Mouse (Mus musculus): ENCODE measurements around the gene Cyp8b1. TPM values are rescaled to one million over a fixed set of nuclear protein-coding genes. Genes with fewer than 3 reads are reported as not detected.

Gene Cyp8b1
- polyA plus RNA-seq, 1 experiment from 2014 or later, result not detected

DNA sequence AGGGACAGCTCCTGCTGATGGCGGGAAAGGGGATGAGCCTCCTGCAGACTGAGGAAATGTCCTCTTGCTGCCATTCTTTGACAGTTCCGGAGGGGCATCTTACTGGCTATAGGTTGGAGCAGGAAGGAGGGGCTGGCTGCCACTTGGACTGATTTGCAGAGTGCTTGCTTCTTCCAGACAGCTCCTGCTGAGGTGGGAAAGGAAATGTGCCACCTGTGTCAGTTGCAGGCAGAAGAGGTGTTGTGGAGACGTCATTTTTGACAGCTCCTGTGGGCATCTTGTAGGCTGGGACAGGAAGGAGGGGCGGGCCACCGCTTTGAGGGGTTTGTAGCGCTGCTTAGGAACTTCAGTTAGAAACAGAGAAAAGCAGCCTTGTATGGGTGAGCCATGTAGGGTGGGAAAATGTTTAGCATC is 21.4 kb upstream of the Cyp8b1 start:
- Histone ChIP-seq H3K4me3 (peak overlapping the region; percentile 41; the same call in 1 of the 2 replicates), H3K4me1 (replicated peaks) (no peaks in the 10 kb centered on the region), H3K4me2 (peak overlapping the region; percentile 65), H3K9ac (no peak overlapping the region), H3K27me3 (replicated peaks) (peaks cover 13% of the 10 kb centered on the region), H3K9me3 (replicated peaks) (no peaks in the 10 kb centered on the region), H3K27ac (ENCODE audit: poor library complexity, severe bottlenecking) (no peak overlapping the region), H3K36me3 (no peaks in the 10 kb centered on the region)
- no peak for ATAC-seq (ENCODE audit: insufficient number of reproducible peaks, low FRiP score)
- 50% methylated on average over 6 of the region's 6 CpGs for WGBS

DNA sequence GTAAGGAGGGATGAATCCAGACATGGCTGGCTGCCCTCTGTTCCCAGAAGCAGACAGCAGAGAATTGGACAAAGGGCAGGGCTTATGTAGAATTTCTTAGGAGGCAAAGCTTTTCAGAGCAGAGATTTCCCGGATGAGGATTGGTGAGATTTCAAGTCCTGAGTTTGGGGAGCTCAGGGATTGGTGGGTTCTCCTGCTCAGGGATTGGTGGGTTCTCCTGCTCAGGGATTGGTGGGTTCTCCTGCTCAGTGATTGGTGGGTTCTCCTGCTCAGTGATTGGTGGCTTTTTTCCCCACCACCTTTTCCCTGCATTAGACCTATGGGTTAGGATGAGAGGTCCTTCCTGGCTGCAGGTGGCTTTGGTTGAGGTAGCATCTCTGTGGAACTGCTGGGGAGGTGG is 20.8 kb upstream of the Cyp8b1 start:
- Histone ChIP-seq H3K27me3 (replicated peaks) (peaks cover 15% of the 10 kb centered on the region), H3K4me1 (replicated peaks) (no peaks in the 10 kb centered on the region), H3K9me3 (replicated peaks) (no peaks in the 10 kb centered on the region), H3K36me3 (no peaks in the 10 kb centered on the region), H3K4me2 (no peak overlapping the region), H3K9ac (no peak overlapping the region), H3K27ac (ENCODE audit: poor library complexity, severe bottlenecking) (no peak overlapping the region), H3K4me3 (no peak overlapping the region)
- WGBS, result 65% methylated on average over 1 of the region's 1 CpGs
- ATAC-seq (ENCODE audit: insufficient number of reproducible peaks, low FRiP score), result no peak

DNA sequence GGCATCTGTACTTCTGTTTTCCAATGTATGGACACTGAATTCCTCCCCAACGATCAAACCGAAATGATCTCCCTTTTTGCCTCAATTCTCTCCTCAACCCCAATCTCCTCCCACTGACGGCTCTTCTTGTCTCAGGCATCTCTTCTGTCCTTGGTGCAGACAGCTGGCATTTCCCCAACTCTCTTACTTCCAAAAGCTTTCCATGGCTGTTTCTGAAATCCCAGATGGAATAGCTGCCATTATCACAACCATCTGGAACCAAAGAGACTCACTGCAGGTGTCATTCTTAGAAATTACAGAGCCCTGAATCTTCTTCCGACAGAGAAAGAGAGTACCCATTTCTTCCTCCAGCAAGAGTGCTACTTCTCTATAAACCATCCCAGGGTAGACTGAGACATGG is 18.8 kb upstream of the Cyp8b1 start:
- no peak overlapping the region for H3K27ac ChIP-seq (ENCODE audit: poor library complexity, severe bottlenecking)
- H3K27me3 ChIP-seq (replicated peaks), result peaks cover 15% of the 10 kb centered on the region
- no peaks in the 10 kb centered on the region for H3K4me1 ChIP-seq (replicated peaks)
- 75% methylated on average over 4 of the region's 4 CpGs for WGBS
- ATAC-seq (ENCODE audit: insufficient number of reproducible peaks, low FRiP score), result no peak
- no peaks in the 10 kb centered on the region for H3K9me3 ChIP-seq (replicated peaks)
- H3K9ac ChIP-seq, result no peak overlapping the region
- no peaks in the 10 kb centered on the region for H3K36me3 ChIP-seq
- no peak overlapping the region for H3K4me2 ChIP-seq
- H3K4me3 ChIP-seq, result no peak overlapping the region

DNA sequence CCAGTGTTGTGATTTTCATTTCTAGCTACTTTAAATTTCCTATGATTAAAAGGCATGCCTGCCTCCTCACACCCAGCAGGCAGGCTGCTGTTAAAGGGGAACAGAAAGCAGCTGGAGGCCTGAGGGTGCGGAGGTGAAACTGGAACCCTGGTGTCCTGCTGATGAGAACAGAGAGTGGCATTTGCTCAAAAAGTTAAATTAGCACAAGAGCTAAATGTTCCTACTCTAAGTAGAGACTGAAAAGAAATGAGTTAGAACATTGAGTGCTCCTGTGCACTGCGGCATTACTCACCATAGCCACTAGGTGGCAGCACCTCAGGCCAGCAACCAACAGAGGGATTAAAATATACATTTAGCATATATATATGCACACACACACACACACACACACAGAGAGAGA is 12.4 kb upstream of the Cyp8b1 start:
- ATAC-seq (ENCODE audit: insufficient number of reproducible peaks, low FRiP score), result no peak
- H3K4me2 ChIP-seq, result no peak overlapping the region
- no peak overlapping the region for H3K4me3 ChIP-seq
- H3K36me3 ChIP-seq, result no peaks in the 10 kb centered on the region
- H3K27me3 ChIP-seq (replicated peaks), result peaks cover 11% of the 10 kb centered on the region
- H3K4me1 ChIP-seq (replicated peaks), result peaks cover 3% of the 10 kb centered on the region
- H3K9ac ChIP-seq, result no peak overlapping the region
- no peak overlapping the region for H3K27ac ChIP-seq (ENCODE audit: poor library complexity, severe bottlenecking)
- no peaks in the 10 kb centered on the region for H3K9me3 ChIP-seq (replicated peaks)
- 17% methylated on average over 2 of the region's 2 CpGs for WGBS

DNA sequence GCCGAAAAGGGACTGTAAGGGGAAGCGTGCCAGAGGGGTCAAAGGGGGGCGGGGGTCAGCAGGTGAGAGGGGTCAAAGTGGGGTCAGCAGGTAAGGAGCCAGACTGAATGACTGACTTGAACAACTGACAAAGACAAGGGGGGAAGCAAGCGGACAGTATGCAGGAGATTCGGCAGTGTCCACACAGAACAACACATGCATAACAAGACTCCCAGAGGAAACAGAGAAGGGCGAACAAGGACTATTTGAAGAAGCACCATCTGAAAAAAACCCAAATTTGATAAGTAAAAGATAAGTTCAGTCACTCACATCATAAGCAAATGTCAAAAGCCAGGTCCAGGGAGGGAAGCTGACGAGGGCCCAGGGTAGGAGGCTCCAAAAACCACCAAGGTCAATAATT is 11.6 kb upstream of the Cyp8b1 start:
- 71% methylated on average over 7 of the region's 7 CpGs for WGBS
- Histone ChIP-seq H3K36me3 (no peaks in the 10 kb centered on the region), H3K9me3 (replicated peaks) (no peaks in the 10 kb centered on the region), H3K4me1 (replicated peaks) (peaks cover 3% of the 10 kb centered on the region), H3K4me2 (no peak overlapping the region), H3K27me3 (replicated peaks) (peaks cover 9% of the 10 kb centered on the region), H3K9ac (no peak overlapping the region), H3K4me3 (no peak overlapping the region), H3K27ac (ENCODE audit: poor library complexity, severe bottlenecking) (no peak overlapping the region)
- no peak for ATAC-seq (ENCODE audit: insufficient number of reproducible peaks, low FRiP score)

DNA sequence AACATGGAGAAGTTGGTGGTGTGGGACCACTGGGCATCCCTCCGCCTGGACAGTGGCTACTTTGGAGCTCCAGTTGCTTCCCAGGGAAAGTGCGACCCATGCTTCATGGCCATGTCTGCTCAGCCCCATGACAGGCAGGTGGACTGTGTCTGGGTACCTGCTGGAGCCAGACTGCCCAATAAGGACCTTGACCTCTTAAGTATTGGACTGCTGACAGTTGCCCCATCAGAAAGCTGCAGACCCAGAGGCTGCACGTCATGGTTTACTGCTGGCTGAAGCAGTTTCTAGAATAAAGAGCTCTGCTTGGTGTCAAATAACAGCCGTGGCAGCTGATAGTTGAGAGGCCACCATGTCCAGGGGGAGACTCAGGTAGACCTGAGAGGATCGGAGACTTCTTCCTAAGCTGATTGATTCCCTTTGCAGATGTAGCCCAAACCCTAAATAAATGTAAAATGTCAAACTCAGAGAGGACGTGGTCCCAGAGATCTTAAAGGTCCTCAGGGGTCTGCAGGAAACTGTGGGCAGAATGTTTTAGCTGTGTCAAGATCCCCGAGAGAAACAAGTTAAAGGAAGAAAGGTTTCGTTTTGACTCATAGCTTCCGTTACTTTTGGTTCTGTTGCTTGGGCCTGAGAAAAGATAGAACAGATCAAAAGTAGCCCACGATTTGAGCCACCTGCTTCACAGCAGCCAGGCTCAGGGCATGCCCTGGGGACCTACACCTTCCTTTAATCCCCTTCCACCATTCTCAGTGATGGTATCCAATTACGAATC is 10.7 kb upstream of the Cyp8b1 start:
- WGBS, result 48% methylated on average over 11 of the region's 11 CpGs
- no peaks in the 10 kb centered on the region for H3K36me3 ChIP-seq
- no peak overlapping the region for H3K4me2 ChIP-seq
- H3K4me1 ChIP-seq (replicated peaks), result peaks cover 3% of the 10 kb centered on the region
- H3K9me3 ChIP-seq (replicated peaks), result no peaks in the 10 kb centered on the region
- ATAC-seq (ENCODE audit: insufficient number of reproducible peaks, low FRiP score), result no peak
- H3K4me3 ChIP-seq, result no peak overlapping the region
- H3K9ac ChIP-seq, result no peak overlapping the region
- peaks cover 4% of the 10 kb centered on the region; the same call in 1 of the 2 replicates for H3K27me3 ChIP-seq (replicated peaks)
- no peak overlapping the region for H3K27ac ChIP-seq (ENCODE audit: poor library complexity, severe bottlenecking)

DNA sequence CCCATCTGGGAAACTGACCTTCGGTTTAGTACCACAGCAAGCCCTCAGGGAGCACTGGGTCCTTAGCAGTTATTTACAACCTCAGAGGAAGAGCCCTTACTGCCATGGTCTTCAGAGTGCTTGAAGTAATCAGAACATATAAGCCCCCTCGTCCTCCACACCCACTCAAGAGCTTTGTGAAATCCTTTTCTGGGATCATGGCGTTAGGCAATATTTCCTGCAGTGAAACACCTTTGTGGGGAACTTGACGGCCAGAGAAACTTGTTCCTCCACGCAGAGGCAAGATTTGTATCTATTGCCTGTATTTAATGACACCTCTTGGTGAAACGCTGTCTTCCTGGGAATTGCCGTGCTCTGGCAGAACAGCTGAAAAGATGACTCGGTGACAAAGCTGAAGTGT is 9.9 kb upstream of the Cyp8b1 start:
- WGBS, result 60% methylated on average over 8 of the region's 8 CpGs
- no peaks in the 10 kb centered on the region for H3K36me3 ChIP-seq
- H3K27me3 ChIP-seq (replicated peaks), result peaks cover 4% of the 10 kb centered on the region; the same call in 1 of the 2 replicates
- peaks cover 3% of the 10 kb centered on the region for H3K4me1 ChIP-seq (replicated peaks)
- no peak overlapping the region for H3K9ac ChIP-seq
- H3K27ac ChIP-seq (ENCODE audit: poor library complexity, severe bottlenecking), result no peak overlapping the region
- ATAC-seq (ENCODE audit: insufficient number of reproducible peaks, low FRiP score), result no peak
- H3K4me3 ChIP-seq, result no peak overlapping the region
- H3K9me3 ChIP-seq (replicated peaks), result no peaks in the 10 kb centered on the region
- H3K4me2 ChIP-seq, result no peak overlapping the region

DNA sequence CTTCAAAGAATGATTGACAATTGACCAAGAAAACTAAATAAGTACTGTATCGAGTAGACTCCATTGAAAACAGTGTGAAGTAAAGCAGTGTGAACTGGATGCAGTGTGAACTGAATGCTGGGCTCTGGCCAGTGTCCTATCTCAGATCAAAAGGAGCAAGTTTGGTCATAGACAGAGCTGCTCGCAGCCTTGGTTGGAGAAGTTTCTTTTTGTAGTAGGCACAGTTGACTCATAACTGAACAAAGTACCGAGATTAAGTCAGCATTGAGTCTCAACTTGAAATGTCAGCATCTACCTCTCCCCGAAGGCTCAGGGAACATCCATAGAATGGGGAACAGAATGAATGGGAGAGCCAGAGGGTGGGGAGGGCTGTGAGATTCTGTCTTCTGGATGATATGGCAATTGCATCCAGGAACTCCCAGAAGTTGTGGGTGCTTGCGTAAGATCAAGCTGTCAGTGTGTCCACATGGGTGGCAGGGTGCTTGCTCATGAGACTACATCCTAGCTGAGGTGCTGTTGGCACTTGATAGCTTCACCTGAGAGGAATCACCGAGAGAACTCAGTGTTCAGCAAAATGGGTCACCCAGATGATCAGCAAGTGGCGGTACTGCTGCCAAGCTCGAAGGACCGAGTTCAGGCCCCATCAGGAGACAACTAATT is 8.9 kb upstream of the Cyp8b1 start:
- no peaks in the 10 kb centered on the region for H3K9me3 ChIP-seq (replicated peaks)
- no peak for ATAC-seq (ENCODE audit: insufficient number of reproducible peaks, low FRiP score)
- H3K27ac ChIP-seq (ENCODE audit: poor library complexity, severe bottlenecking), result no peak overlapping the region
- no peak overlapping the region for H3K4me2 ChIP-seq
- H3K36me3 ChIP-seq, result no peaks in the 10 kb centered on the region
- H3K4me3 ChIP-seq, result no peak overlapping the region
- H3K27me3 ChIP-seq (replicated peaks), result peaks cover 4% of the 10 kb centered on the region; the same call in 1 of the 2 replicates
- peaks cover 3% of the 10 kb centered on the region for H3K4me1 ChIP-seq (replicated peaks)
- H3K9ac ChIP-seq, result no peak overlapping the region
- WGBS, result 82% methylated on average over 9 of the region's 9 CpGs

DNA sequence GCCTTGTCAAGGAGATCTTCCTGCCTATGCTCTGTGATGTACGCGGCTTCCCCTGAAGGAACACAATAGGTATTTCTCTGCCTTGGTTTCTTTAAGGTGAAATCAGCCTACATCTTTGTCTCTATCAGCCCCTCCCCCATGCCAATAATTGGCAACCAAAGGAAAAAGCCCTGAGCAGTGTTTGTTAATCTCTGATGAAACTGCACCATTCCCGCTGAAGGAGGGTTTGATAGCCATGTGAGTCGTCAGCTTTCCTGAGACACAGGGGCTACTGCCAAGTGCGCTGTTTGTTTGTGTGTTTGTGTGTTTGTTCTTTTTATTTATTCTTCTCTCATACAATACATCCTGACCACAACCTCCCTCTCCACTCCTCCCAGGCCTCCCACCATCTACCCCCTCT is 7.8 kb upstream of the Cyp8b1 start:
- H3K27me3 ChIP-seq (replicated peaks), result peaks cover 4% of the 10 kb centered on the region; the same call in 1 of the 2 replicates
- peaks cover 3% of the 10 kb centered on the region for H3K4me1 ChIP-seq (replicated peaks)
- no peaks in the 10 kb centered on the region for H3K9me3 ChIP-seq (replicated peaks)
- no peak overlapping the region for H3K4me2 ChIP-seq
- no peak overlapping the region for H3K27ac ChIP-seq (ENCODE audit: poor library complexity, severe bottlenecking)
- no peak for ATAC-seq (ENCODE audit: insufficient number of reproducible peaks, low FRiP score)
- WGBS, result 76% methylated on average over 5 of the region's 5 CpGs
- no peak overlapping the region for H3K9ac ChIP-seq
- H3K36me3 ChIP-seq, result no peaks in the 10 kb centered on the region
- no peak overlapping the region for H3K4me3 ChIP-seq

DNA sequence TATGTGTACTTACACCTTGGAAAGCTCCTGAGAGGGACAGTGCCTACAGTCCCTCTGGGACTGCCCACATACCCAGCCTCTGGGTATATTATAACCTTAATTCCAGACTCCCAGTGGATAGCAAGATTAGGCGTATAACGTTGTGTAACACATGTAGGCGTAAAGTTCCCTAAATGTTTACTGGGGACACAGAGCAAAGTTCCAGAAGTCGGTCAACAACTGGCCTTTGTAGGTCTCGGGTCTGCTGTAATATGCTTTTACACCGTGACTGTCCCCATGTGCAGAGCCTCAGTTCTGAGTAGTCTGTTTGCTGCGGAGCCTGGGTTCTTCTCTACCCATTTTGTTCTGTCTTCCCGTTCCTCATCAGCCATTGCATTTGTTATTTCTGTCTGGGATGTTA is 7.3 kb upstream of the Cyp8b1 start:
- no peak overlapping the region for H3K9ac ChIP-seq
- no peak overlapping the region for H3K4me3 ChIP-seq
- H3K36me3 ChIP-seq, result no peaks in the 10 kb centered on the region
- H3K4me2 ChIP-seq, result no peak overlapping the region
- H3K27me3 ChIP-seq (replicated peaks), result peaks cover 4% of the 10 kb centered on the region; the same call in 1 of the 2 replicates
- no peak for ATAC-seq (ENCODE audit: insufficient number of reproducible peaks, low FRiP score)
- peaks cover 3% of the 10 kb centered on the region for H3K4me1 ChIP-seq (replicated peaks)
- no peak overlapping the region for H3K27ac ChIP-seq (ENCODE audit: poor library complexity, severe bottlenecking)
- no peaks in the 10 kb centered on the region for H3K9me3 ChIP-seq (replicated peaks)
- WGBS, result 79% methylated on average over 8 of the region's 8 CpGs

DNA sequence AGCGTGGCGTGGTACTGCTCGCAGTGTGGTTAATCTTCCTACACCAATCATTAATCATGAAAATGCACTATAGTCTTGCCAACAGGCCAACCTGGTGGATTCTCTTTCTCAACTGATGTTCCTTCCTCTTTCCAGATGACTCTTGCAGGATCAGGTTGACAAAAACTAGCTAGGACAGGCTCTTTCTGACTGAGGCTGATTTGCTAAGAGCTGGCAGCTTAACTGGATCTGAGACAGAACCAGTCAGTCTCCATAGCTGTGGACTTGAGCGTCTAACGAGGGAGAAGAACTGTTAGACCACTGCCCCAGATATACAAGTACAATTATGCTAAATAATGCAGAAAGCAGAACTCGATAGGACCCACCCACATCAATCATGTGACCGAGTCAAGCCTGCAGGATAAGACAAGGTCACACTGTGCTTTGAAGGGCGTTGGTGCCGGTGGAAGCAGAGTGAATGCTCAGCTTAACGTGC is 3.0 kb upstream of the Cyp8b1 start:
- no peaks in the 10 kb centered on the region for H3K4me1 ChIP-seq (replicated peaks)
- 0 out of 2 replicates have a peak, but pooled peaks cover under 1% of the 10 kb centered on the region for H3K27me3 ChIP-seq (replicated peaks)
- WGBS, result 66% methylated on average over 10 of the region's 10 CpGs
- no peak overlapping the region for H3K27ac ChIP-seq (ENCODE audit: poor library complexity, severe bottlenecking)
- H3K4me2 ChIP-seq, result no peak overlapping the region
- no peak for ATAC-seq (ENCODE audit: insufficient number of reproducible peaks, low FRiP score)
- H3K36me3 ChIP-seq, result no peaks in the 10 kb centered on the region
- no peak overlapping the region for H3K9ac ChIP-seq
- no peaks in the 10 kb centered on the region for H3K9me3 ChIP-seq (replicated peaks)
- no peak overlapping the region for H3K4me3 ChIP-seq

Data from heart, embryonic 12.5 days (tissue).